Mouse (Mus musculus) neutrophil, adult 5-6 weeks (primary cell): ENCODE results near the gene Gm10190. TPM values are rescaled to one million over a fixed set of nuclear protein-coding genes. Genes with fewer than 3 reads are reported as not detected.
A peak's percentile ranks its signal among the peaks of the same experiment; 100 is the strongest.
"Not testable (repeated sequence)": the region's sequence is repeated elsewhere in the genome, so short reads cannot be mapped to it uniquely, and the experiment has no call there.

Source experiments
- ATAC-seq: fragments of 151-379, 151-347 bp; 2 replicates; pipeline ENCODE4 v1.8.0; 2017; ENCODE audit warnings: mild to moderate bottlenecking, moderate TSS enrichment; ENCODE audit not compliant: insufficient number of reproducible peaks, poor library complexity, low FRiP score, severe bottlenecking; ENCODE audit errors: extremely low read depth
- total RNA-seq: library from RNA; stranded (forward); fragments of 200-1000 nt; gene quantifications from 2 replicates; pipeline ENCODE4 v1.2.3, GENCODE M21; 2017

Gene Gm10190
- not detected in 2 replicates for total RNA-seq

DNA sequence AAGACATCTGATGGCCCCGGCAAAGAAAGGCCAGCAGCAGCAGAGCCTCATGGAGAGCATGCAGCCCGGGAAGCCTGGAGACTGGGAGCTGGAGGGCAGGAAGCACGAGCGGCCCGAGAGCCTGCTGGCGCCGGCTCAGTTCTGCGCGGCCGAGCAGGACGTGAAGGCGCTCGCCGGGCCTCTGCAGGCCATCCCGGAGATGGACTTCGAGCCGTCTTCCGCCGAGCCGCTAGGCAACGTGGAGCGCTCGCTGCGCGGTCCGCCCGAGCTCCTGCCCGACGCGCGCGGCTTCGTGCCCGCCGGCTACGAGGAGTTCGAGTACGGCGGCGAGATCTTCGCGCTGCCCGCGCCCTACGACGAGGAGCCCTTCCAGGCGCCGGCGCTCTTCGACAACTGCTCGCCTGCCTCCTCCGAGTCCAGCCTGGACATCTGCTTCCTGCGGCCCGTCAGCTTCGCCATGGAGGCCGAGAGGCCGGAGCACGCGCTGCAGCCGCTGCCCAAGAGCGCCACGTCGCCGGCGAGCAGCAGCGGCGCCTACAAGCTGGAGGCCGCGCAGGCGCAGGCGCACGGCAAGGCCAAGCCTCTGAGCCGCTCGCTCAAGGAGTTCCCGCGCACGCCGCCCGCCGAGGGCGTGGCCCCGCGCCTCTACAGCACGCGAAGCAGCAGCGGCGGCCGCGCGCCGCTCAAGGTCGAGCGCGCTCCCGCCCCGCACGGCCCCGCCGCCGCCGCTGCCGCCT is at the start of gene Gm10190:
Gene Gm10190, minus strand, starts transcription at position 553 of the 737 bp plus-strand sequence.
- peak; percentile 48; the same call in 1 of the 2 replicates for ATAC-seq

DNA sequence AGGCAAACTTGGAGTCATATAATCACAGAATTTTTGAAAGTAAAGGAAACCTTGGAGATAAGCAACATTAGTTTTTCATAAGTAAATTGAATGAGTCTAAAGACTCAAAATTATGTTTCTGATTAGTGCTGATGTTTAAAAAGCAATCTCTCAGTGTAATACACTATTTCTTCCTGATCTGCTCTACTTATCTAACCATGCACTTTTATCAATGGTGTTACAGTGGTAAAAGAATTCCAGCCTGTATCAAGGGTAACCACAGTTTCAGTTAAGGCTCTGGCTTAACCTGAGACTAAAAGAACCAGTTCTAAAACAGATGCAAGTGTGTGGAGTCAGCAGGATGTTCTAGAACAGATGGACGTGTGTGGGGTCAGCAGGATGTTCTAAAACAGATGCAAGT is 47.7 kb upstream of the Gm10190 start:
- ATAC-seq, result no peak

DNA sequence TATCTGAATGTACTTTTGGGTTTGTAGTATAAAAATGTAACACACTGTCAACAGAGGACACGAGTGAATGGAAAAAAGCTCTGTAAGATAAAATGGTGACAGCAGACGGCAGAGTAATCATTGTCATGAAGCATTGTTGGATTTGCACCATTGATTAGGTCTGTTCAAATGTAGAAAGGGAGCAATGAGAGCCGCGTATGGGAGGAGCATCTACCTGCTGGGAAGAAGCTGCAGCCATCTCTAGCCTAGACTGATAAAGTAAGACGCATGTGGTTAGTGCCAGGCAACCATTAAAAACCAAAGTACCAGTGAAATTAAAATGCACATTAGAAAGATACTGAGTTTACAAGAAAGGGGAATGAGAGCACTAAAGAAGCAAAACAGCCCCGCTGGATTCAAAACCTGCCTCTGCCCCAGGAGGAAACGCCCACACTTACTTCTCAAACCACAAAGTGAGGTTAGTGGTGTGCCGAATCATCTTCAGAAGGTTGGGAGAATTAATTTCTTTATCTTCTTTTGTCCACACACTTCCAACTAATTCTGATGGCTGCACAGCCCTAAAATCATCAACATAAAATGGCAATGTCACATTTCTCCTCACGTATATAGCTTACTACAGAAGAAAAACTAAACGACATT is 45.4 kb upstream of the Gm10190 start:
- no peak for ATAC-seq

DNA sequence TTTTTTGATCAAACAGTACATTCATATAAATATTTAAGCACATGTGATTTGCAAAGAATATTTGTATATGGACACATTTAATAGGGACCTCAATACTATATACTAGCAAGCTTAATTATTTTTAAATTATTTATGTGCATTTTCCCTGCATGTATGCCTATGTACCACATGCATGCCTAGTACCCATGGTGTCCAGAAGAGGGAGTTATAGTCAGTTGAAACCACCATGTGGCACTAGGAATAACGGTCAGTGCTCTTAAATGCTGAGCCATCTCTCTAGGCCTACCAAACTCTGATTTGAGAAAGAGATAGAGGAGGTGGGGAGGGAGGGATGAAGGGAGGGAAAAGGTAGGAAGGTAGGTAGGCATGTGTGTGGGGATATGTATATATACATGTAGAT is 37.8 kb upstream of the Gm10190 start:
- ATAC-seq, result no peak

DNA sequence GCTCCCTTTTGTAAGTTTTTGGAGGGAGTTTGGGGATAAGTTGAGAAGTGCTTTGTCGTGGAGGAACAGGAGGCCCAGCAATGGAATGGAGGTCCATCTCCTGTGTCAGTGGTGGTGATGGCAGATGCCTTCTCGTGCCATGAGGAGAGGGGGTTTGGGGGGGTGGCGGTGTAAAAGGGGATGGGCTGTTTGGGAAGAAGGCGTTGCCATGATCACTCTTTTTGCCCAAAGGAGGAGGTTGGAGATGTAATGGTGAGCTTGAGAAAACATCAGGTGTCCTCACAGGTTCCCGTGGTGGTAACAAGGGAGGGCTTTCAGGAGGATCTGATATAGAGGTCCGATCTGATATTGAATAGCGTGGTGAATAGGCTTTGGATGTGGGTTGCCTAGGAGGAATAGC is 24.9 kb upstream of the Gm10190 start:
- no peak for ATAC-seq

DNA sequence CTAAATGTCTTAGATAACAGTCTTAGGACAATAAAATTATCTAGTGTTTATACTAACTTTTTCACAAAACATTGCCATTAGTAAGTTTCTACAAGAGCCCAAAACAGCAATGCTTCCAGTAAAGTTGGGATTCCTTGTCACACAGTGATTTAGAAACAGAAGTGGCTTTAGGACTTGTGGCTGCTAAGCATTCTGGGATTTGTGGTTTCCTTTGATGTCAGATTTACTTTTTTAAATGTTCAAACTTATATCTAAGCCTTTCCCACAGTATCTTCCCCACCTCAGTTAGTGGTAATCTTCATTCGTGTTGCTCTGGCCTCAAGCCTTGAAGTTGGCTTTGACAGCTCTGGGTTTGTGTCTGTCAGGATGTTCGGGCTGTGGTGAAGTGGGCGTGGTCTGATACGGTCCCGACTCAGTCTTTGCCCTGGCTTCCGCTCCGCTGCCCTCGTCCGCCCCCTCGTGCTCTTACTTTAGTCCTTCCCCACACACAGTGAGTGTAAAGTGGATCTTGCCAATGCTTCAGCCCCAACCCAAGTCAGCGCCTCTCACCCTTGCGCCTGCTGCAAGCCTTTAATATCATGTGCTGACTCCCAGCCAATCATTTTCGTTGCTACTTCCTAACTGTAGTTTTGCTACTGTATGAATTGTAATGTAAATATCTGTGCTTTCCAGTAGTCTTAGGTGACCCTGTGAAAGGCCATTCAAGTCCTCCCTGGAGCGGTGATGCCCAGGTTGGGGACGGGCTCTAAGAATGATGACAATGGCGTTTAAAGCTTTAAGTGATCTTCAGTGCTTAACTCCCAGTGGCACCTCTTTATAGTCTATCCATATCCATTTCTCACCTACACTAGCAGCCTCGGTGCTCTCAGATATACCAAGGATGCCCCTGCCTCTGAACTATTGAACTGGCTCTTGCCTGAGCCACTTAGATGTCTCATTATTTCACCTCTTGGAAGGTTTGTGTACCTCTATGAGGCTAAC is 18.4 kb upstream of the Gm10190 start:
- peak; percentile 96 for ATAC-seq

DNA sequence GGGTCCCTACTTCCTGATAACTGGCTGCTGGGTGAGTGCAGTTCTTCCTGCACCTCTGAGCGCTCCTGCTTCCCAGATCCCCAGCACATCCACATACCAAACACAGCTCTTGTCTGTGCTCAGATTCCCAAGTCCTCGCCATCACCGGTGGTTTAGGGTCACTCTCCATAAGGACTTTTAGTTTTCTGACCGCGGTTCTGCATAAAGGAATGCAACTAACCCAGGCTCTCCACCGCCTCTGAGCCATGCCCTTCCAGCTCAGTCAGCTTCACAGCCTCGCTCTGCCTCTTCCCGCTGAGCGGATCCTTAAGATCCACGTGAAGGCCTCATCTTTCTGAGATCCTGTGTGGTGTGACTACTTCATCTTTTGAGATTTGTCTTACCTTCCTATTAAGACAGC is 16.7 kb upstream of the Gm10190 start:
- ATAC-seq, result no peak

DNA sequence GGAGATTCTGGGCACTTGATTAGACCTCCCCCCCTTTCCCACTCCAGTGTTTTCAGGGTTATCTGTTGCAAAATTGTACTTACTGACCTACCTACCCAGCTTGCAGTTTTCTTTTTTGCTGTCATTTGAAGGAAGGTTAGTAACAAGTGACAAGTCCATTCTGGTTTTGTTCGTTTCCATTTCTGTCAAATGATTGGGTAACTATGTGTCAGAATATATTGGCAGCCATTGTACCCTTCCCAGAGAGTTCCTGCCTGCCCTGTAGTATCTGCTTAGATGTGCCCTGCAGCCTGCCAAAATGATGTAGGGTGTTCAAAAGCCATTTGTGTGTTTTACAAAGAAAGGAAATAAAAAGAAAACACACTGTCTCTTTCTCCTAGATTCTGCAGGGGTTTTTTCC is 12.3 kb upstream of the Gm10190 start:
- no peak for ATAC-seq

DNA sequence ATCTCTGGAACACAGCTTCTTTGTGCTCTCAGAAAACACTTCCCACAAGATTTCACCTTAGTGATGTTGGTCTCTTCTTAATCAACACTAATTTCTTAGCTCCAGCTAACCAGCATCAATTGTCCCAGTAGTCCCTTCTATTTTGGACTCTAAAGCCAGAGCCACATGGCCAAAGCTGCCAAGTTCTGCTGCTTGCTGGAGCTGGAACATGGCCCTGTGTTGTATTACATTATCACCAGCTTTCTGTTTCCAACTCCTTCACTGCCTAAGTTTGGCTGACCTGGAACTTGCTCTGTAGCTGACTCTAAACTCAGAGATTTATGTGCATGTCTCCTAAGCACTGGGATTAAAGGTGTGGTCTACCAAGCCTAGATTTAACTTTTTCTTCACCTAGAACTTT is 5.0 kb upstream of the Gm10190 start:
- not testable (repeated sequence) for ATAC-seq

DNA sequence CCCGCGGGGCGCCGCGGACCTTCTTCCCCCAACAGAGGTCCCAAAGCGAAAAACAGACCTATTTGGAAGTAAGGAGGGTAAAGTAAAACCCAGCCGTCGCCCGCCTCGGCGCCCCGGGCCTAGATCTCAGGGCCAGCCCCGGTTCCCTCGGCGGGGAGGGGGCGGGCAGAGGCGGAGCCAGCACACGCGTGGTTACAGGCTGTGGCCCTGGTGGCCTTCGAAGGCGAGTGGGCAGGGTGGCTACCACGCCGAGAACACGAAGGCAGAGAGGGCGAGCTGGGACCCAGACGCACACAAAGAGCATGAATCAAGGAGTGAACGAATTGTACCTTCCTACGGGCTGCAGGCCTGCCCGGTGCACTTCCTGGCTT is 370 bp upstream of the Gm10190 start:
- no peak for ATAC-seq

DNA sequence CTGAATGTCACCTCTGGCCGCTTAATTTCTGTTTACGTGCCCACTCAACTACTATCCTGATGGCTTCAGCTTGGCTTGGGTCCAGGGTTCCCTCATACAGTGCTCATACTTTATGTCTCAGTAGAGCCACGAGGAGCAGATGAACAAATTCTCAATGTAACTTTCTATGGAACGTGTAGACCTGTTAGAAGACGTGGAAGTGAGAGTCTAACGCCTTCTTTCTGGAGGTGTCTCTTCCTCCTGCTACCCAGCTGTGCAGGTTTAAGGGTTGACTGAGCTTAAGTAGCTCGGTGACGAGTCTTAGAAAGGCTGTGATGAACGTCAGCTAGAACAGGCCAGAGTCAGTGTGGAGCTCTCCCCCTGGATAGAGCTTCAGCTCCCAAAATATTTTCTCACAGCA is 4.7 kb downstream of the Gm10190 start:
- peak; percentile 27 for ATAC-seq

DNA sequence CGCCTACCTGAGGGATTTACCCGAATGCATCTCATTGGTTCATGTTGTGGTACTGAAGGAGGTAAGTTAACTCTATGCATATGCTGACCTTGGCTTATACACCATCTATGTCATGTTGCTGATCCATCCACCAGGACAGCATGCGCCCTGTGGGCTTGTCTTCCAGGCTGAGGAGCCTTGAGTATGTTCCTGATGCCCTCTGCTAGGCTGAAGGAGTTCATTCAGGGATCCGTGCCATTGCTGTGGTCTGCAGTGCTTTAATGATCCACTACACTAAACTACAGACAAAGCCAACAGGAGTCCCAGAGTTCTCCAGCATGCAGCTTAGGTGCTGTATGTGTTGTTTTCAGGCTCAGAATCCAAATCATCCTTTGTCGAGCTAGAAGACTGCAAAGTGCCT is 6.1 kb downstream of the Gm10190 start:
- no peak for ATAC-seq

DNA sequence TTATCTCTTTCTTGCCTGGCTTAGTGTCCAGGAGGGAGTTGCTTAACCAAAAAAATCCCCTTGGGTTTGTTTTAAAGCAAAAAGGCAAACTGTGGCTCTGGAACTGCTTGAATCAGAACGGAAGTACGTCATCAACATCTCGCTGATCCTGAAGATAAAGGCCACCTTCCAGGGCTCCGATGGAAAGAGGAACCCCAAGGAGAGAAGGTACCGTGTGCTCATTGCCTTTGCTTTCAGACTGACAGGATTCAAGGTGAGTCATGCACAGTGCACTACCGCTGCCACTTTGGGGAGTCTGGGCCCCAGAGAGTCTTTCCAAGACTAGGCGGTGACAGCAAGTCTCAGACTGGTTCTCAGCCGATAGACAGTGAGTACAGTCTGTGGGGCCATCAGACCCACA is 13.1 kb downstream of the Gm10190 start:
- ATAC-seq, result no peak

DNA sequence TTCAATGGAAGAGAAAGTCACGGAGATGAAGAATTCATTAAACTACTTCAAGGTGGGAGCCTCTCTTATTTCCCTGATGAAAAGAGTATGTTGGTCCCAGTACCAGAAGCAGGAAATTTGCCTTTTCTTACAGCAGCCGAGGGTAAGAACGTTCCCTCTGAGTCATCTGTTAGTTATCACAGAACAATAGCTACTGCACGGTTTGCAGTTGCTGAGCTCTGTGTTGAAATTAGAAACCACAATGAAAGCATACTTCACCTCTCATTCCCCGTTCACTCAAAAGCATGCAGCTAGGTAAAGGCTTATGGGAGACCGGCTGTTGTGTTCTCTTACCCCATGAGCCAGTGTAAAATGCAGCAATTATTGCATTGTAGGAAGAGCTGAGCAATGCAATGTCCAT is 26.1 kb downstream of the Gm10190 start:
- no peak for ATAC-seq

DNA sequence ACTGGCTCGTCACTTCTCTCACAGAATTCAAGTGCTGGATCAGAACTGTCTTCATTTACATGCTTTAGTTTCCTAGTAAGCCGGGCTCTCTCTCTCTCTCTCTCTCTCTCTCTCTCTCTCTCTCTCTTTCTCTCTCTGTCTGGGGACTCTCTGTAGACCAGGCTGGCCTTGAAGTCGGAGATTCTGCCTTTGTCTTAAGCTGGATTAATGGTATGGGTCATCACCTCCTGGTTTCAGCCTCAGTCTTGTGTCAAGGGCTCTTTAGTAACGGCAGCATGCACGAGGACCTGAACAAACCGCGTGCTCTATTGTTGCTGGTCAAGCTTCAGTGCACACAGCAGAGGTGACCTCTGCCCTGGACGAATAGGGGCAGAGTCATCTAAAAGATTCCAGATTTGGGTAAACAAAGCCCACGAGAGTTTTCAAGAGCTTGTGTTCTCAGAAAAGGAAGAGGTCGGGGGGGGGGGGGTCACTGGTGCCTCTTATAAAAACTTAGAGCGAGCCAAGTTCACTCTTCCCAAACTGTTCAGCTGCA is 26.7 kb downstream of the Gm10190 start:
- no peak for ATAC-seq

DNA sequence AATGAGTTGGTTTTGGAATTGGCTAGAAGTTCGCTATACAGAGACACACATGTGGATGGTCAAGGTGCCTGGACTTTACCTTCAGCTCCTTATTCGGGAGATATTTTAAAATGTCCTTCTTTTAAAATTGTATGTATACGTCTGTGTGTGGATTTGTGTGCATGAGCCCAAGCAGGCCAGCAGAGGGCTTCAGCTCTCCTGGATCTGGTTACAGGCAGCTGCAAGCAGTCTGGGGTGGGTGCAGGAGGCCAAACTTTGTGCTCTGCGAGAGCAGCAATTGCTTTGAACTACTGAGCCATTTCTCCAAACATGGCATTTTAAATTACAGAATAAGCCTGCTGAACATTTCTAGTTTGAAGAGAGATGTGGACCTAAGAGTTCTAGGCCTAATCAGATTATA is 28.1 kb downstream of the Gm10190 start:
- no peak for ATAC-seq

DNA sequence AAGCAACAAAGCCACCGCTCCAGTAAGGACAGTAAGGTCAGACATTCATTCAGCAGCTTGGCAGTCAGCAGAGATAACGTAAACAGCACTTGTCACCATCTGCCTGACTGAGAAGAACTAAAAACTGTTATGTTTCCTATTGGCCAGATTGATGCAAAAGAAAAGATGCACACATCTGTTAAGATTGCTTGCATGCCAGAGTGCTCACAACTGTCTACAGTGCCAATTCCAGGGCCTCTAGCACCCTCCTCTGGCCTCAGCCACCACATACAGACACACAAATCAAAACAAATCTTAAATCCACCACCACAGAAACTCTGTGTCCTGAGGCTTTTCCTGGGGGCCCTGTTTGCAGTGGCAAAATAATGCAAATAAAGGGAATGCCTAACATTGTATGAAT is 41.0 kb downstream of the Gm10190 start:
- 0 out of 2 replicates have a peak, but pooled peaks have one; percentile 19 for ATAC-seq

DNA sequence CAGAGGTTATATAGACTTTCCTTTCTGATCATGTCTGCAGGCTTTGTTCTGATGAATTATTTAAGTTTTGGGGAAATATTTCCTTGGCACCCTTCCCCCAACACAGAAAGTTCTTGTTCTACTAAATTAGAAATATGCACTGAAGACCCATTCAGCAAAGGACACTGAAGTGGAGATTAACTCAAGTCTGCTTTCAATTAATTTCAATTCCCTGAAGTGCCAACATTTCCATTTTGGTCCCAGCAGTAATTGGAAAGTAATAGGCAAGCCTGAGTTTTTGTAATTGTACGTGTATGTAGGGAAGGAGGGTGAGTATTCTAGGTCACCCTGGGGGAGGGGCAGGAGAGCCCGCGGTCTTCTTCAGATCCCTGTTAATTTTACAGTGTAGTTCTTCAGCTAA is 46.9 kb downstream of the Gm10190 start:
- ATAC-seq, result no peak

DNA sequence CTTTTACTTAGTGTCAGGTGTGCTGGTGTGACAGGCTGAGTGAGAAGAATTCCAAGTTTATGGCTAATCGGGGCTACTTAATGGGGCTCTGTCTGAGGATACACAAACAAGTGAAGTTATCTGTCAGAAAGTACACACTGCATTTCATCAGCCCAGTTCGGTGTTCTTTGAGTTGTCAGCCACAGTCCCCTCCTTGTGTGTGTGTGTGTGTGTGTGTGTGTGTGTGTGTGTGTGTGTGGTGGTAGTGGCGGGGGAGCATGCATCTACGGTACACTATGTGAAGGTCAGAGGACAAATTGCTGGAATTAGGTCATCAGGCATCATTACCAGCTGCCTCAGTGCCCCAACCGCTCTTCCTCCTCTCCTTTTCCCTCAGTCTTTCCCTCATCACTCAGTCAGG is 47.9 kb downstream of the Gm10190 start:
- no peak for ATAC-seq
